Mouse (Mus musculus) heart, adult 8-10 months (tissue): ENCODE measurements around the gene Apod. TPM values are rescaled to one million over a fixed set of nuclear protein-coding genes. Genes with fewer than 3 reads are reported as not detected.
"Not testable (repeated sequence)": the region's sequence is repeated elsewhere in the genome, so short reads cannot be mapped to it uniquely, and the experiment has no call there.

Experiments
- DNase-seq: peaks from one replicate; pipeline ENCODE4 v3.0.0; 2022; ENCODE audit warnings: low spot score
- total RNA-seq, 4 experiments: library from RNA; stranded (reverse); gene quantifications; 2 replicates each; pipeline ENCODE4 v1.2.4; 2022

Apod gene
- total RNA-seq, 4 experiments from 2014 or later = 3.6 to 6.1 (median 4.9) TPM

DNA sequence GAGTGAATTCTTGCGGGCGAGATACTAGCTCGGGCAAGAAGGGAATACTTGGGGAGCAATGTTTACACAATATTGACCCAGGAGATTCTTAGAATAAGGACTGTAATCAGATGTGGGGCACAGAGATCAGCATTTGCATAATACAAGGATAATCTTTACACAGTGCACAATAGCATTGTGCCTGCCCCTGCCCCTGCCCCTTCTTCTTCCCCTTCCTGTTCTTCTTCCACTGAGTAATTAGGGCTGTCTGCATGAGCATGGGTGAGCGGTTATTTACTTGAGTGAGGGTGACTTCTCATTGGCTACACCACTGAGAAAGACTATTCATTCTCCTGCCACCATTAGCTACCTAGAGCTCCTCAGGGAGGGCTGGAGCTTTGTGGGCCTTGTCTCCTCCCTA lies 6.9 kb upstream of the Apod start:
- no peak for DNase-seq

DNA sequence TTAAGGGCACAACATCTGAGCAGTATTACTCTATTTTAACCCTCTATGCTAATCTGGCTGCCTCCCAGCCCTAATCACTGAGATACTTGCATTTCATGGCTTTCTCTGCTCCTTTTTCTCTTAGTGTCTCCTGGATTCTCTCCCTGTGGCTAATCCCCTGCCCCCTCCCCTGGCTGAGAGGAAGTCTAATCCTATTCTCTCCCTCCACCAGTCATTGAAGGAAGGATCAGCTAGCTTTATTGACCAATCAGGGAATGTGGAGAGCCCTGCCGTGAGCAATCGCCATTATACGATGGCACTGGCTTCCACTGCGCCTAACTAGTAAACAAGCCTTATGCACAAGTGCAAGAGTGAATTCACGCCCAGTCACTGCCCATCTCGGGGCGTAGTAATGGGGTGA lies 6.3 kb upstream of the Apod start:
- no peak for DNase-seq

DNA sequence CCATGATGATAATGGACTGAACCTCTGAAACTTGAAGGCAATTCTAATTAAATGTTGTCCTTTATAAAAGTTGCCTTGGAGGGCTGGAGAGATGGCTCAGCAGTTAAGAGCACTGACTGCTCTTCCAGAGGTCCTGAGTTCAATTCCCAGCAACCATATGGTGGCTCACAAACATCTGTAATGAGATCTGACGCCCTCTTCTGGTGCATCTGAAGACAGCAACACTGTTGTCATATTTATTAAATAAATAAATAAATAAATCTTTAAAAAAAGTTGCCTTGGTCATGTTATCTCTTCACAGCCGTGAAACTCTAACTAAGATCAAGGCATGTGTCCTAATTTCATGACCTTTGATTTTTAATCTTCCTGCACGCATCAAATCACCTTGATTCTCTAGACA lies 5.1 kb upstream of the Apod start:
- not testable (repeated sequence) for DNase-seq

DNA sequence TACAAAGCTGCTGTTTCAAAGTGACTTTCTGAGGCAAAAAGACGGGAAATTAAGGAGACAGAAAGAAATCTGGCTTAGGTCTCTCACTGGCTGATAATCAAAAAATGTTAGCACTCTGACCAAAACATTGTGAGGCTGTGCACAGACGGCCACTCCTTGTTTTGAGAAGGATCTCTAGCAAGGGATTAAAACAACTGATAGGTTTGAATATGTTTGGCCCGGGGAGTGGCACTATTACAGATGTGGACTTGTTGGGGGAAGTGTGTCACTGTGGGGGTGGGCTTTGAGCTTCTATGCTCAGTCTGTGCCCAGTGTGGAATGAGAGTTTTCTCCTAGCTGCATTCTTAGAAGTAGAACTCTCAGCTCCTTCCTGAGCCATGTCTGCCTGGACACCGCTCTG lies 4.7 kb upstream of the Apod start:
- peak; percentile 45 for DNase-seq

DNA sequence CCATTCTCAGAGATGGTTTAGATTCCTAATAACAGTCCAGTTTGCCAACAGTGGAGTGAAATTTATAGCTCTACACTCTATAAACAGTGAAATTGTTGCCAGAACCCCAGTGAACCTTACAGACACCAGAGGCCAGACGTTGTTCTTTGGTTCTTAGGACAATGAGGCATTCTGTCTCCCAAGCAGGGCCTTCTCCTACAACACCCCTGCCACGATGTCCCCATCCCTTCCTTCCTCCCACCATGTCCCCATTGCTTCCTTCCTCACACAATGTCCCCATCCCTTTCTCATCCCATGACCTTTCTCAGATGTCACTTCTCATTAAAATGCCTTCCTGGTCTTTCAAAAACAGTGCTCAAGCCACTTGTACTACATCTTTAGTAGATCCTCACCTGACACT lies 3.8 kb upstream of the Apod start:
- DNase-seq = no peak

DNA sequence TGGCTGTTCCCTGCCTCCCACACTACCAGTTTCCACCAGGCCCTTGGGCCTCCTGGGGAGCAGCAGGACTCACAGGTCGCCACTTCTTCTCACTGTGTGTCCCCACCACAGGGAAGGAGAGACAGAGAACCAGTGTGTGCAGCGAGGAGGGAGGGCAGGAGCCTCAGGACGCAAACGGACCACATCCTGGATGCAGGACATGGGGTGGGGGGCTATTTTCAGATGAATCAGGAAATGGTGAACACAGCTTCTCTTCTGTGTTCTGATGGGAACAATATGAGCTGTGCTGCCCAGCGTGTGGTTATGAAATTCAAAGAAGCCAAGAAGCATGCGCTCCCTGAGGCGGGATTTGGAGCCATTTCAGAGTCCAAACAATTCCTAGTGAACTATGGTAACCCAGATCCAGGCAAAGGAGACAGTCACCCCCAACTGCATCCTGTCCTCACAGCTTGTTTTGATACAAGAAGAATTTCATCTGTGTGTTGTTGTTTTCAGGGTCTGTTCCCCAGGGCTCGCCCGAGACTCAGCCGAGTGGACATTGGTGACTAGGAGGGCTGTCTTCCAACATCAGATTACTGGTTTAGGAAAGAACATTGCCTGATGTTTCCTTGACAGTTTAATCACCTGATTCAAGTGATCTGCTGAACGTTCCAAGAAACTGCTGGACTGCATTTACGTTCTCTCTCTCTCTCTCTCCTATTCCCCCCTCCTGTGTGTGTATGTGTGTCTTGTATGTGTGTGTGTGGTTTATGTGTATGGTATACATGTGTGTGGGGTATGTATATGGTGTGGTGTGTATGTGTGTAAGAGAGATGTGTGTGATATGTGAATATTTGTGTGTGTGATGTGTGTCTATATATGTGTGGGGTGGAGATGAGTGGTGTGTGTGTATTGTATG lies 1.9 kb upstream of the Apod start:
- peak; percentile 79 for DNase-seq

DNA sequence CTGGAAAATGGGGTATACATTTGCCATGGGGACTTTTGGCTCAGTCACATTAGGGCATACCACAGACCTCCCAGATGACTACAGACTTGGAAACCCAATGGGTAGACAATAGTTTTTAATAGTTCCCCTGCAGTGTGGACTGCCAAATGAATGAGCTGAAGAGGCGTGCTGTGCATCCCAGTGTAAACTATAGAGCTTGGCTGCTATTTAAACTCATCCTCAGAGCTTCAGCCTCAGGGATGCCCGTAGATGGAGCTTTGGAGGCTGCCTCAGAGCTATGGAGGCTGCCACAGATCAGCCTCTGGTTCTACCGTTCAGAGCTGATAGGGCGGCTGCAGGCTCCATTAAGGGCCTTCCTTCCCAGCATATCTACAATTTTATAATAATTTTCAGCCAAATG lies 686 bp upstream of the Apod start:
- no peak for DNase-seq

DNA sequence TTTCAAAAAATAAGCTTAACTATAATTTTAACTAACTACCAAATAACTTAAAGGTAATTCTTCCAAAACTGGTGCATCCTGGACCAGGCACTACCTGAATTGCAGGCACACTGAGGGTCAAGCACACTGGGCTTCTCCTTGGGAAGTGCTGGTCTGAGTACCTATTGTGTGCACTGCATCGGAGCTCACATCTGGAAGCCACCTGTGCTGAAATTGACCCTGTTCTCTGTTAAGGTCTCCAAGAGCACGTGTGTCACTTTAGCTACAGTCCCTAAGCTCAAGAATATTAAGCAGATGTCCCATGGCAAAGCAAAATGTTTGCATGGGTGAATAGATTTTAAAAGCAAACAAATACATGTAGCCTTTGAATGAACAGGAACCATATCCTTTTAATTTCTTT lies 997 bp downstream of the Apod start:
- DNase-seq = no peak

DNA sequence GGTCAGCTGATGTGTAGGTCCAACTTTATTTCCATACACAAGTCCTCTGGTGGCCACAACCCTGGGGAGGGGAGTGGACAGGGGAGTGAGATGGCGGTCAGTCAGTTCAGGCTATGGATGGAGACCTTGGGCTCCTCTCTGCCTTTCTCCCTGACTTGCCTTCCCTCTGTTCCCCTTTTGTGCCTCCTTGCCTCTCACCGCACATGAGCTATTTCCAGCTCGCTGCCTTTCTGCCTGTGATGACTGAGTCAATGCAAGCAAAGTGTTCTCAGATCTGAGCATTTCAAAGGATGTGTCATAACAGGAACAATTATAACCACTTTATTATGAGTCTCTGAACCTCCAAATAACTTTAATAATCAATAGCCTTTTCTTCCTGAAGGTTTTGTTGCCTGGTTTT lies 2.3 kb downstream of the Apod start:
- no peak for DNase-seq

DNA sequence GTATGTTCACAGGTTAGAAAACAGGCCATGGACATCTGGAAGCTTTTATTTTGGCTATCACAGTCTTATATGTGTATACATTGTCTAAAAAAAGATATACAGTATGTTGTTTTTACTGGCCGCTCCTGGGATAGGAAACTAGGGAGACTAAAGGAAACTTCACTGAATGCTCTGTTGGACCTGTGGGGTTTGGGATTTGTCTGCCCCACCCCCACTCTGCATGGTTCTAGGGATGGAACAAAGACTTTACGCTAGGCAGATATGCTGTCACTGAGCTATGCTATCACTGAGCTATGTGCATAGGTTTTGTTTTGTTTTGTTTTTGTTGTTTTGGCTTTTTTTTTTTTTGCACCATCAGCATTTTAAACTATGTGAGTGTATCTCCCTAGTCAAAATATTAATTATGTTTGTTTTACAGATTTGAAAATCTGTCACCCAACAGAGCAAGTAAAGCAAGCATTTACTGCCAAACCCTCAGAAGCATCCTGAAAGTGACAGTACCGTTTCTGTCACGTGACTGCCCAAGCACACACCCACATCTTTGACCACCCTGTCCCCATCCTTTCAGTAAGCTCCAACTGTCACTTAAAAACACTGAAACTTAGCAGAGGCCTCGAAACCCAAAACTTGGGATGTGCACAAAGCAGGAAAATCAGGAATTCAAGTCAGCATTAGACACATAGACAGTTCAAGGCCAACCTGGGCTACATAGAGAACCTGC lies 9.2 kb downstream of the Apod start:
- DNase-seq = no peak

DNA sequence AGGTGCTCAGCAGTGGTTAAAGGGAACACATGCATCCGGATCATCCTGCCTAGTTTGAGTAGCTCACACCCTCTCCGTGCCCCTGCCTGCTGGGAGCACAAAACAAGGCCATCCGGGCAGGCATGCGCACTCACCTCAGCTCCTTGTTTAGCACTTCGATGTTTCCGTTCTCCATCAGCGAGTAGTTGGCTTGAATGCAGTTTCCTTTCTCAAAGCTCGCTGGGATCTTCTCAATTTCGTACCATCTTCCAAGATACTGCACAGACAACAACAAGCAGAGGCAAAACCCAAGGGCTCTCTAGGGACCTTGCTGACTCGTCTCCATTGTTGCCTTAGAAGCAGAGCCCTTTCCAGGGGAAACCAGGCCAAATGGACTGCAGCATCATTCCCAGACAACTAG lies 11.3 kb downstream of the Apod start:
- DNase-seq = peak; percentile 73

DNA sequence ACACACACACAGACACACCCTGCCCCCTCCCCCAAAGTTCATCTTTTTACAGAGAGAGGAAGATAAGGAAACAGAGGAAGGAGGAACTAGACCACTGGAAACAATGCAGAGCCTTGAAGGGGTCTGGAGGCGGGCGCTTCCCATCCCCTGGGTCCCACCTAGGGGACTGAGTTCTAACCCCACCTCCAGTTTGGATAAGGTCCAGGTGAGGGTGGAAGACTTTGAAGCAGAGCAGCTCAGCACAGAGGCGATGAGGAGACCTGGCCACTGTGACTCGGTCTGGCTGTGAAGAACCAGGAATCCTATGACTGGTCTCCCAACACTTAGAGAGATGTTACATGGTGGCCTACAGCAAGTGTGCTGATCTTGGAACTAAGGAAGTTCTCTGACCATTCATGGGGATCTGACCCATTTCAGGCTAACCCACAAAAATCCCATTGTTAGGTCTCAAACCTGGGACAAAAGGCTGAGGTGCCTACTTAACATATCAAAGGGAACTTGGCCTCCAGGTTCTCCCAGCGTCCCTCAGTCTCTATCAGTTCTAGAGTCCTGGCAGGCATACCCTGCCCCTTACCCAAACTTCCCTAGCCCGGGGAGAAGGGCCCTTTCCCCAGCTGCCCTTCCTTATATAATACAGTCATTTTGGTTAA lies 13.6 kb downstream of the Apod start:
- DNase-seq = no peak

DNA sequence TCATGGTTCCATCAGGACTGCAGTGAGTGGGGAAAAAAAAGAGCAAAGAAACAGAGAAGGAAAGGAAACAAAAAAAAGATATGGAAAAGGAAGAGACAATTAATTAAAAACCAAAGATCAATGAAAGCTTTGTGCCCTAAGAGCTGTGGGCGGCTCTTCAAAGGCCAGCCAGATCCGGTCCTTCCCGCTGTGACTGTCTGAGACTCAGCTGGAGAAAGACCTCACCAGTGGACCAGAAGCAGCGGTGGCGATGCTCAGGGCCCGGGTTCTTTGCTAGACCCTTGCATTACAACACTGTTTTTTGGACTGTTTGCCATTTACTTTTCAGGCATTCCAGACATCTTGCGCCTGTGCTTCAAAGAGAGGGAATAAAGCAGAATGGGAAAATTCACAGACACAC lies 14.1 kb downstream of the Apod start:
- DNase-seq = no peak

DNA sequence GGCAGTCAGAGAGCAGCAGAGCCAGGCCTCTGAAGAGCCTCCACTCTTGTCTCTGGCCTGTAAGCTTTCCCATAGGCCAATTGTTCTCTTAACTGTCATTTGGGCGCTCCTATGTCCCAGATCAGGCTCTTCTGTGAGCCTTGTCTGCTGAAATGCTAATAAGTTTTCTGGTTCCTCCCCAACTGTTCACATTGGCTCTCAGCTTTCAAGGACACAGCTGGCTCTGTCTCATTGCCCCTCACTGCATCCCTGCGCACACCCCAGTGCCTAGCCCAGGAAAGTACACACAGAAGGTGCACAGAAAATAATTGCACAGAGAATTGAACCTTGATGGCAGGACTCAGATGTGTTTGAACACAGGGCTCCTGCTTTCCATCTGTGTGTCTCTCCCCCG lies 14.7 kb downstream of the Apod start:
- DNase-seq = no peak

DNA sequence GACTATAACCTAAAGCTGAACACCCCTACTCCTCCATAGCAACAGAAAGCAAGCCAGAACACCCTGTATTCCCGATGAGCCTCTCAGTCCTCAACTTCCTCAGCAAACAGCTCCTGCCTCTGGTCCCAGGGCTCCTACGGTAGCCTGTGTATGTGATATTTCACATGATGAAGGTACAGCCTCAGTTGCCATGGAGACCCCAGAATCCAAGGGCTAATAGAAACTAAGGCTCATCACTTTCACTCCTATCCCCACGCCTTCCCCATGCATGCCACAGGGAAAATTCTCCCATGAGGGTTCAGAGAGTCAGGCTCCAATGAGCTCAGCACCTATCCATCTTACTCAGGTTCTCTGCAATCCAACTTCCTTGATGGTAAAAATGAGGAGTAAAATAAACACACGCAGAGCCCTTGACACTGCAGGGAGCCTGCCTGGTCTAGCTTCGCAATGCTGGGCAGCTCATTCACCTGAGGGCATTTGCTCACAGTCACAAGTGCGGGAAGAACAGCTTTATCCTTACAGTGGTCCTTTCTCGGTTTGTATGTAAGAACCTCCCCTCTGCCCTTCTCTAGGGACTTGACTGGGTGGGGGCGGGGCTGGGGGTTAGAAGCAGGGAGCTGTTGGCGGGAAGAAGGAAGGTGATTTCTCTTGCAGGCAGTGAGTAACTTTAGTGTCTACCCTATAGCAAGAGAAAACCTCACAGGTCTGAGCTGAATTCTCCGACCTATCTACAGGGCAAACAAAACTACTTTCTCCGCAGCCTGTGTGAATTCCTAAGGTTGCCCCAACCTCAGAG lies 15.2 kb downstream of the Apod start:
- DNase-seq = no peak

DNA sequence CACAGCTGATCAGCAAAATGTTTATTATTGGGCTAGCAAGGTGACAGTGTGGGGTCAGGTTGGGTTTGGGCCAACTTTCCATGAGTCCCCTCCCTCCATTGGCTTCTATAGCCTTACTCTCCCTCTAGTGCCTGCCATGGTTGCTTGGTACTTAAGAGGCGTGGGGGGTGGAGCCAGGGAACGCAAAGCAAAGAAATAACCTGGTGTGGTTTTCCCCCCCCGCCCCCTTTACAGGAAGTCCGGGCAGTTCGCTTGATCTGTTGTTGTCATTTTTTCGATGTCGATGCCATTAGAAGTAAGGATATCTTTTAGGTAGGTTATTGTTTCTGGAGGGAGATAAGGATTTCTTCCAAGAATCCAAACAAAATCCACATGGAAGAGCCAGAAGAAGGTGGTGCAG lies 17.5 kb downstream of the Apod start:
- no peak for DNase-seq

DNA sequence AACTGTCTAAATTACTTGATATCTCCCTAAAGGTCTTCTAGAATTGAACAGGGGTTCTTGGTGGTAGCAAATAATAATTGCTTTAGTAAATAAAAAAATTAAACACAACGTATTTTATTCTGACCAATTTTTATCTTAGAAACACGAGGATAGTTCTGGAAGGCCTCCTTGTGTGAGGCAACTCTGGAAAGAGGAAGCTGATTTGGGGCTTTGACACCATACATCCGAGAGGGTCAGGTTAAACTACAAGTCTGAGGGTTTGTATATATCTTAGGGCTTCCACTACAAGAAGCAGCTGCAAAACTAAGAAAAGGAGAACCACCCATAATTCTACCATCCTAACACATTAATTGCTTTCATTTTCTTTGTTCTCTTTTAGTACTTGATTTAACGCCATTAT lies 20.8 kb downstream of the Apod start:
- no peak for DNase-seq

DNA sequence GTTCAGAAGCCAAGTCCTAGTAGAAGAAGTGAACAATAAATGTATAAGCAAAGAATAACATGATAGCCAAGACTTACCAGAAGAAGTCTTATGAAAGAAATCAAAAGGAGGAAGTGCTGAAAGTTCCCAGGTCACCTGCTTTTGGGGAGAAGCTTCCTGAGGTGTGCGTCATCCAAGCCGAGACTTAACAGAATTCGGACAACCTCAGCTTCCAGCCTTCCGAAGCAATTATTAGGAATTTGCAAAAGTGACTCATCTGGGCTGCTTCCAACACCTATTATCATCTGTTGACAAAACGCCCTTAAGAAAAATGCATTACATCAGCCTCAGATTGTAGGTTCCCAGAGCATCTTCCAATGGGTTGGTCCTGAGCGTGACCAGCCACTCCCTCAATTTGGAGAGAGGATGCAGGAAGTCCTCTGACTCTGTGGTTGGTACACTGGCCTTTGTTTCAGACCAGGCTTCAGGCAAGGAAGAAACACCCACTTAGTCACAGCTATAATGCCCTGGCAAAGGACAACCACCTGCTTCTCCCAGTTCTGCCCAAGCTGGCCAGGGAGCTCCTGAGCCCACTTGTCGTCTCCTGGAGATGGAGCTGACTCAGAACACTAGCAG lies 23.8 kb downstream of the Apod start:
- peak; percentile 81 for DNase-seq

DNA sequence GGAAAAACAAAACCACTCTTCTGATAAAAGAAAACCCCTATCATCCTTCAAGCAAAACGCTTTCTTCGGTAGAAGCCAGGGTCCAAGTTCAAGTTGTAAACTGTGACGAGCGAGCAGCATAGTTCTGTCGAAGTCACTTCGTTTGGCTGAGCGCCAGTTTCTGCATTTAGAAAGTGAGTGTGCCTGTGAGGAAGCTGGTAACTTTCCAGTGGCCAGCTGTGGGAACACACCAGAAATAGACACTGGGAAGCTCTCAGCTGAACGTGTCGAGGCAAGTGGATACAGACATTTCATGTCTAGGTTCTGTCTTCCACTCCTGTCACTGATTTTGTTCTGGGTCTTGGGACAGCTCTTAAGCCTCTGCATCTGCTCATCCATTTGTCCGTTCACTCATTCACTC lies 24.3 kb downstream of the Apod start:
- peak; percentile 94 for DNase-seq

DNA sequence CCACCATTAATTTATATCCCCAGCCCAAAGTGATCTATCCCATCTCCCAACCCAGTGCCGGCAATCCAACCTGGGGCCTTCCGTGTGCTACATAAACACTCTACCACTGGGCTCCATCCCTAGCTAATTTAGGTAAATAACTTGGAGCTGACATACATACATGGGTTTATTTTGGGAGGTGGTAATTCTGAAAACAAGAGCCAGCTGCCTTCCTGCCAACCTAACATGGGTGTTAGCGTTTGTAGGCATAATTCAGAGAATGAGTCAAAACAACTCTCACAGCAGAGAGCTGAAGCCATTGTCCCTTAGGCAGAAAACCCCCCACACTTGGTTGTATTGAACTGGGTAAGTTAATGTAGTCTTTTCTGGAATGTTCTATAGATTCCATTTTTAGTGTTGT lies 26.9 kb downstream of the Apod start:
- no peak for DNase-seq

DNA sequence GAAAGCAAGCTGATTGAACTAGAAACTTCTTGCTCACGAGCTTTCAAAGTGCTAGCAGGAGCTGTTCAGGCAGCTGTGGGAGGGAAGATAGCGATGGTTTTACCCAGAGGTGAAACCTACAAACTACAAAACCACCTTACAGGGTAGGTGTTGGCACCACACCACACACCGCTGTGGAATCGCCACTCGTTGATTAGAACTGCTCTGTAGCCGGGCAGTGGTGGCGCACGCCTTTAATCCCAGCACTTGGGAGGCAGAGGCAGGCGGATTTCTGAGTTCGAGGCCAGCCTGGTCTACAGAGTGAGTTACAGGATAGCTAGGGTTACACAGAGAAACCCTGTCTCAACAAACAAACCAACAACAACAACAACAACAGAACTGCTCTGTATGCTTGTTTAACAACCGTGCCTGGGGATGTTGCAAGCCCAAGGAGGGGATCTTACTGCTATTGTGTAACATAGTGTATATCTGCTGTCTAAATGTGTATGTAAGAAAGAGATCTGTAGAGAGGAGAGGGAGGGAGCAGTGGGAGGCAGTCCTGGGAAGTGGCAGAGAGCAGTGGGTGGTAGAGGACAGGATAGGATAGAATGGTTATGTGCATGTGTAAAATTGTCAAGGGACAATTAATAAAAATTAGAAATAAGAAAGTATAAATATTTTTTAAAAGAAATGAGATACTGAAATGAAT lies 27.7 kb downstream of the Apod start:
- DNase-seq = no peak
